Mouse (Mus musculus) limb, embryonic 11.5 days (tissue): ENCODE results near the gene Wdsub1. TPM values are rescaled to one million over a fixed set of nuclear protein-coding genes. Genes with fewer than 3 reads are reported as not detected.
"Not testable (repeated sequence)": the region's sequence is repeated elsewhere in the genome, so short reads cannot be mapped to it uniquely, and the experiment has no call there.

Experiments
- ATAC-seq: fragments of 200-750 bp; cut with Nextera tagmentation; 2 replicates; pipeline ENCODE4 v1.8.0; 2017; ENCODE audit warnings: low read depth; ENCODE audit not compliant: insufficient number of reproducible peaks, low FRiP score, low TSS enrichment
- DNase-seq: peaks from one replicate; pipeline ENCODE4 v3.0.0-alpha.2; 2015; ENCODE audit warnings: low spot score
- H3K27ac ChIP-seq: fragments of 300-500 bp; sonication (generic); replicated peaks from 2 replicates; pipeline ENCODE4 v1.5.1; 2014; ENCODE audit warnings: low read depth, mild to moderate bottlenecking, low read length
- H3K27me3 ChIP-seq: fragments of 300-500 bp; sonication (generic); 2 replicates; pipeline ENCODE4 v1.6.1; 2014; ENCODE audit warnings: mild to moderate bottlenecking, low read length, mixed read lengths; ENCODE audit not compliant: control insufficient read depth, insufficient read depth
- H3K36me3 ChIP-seq: fragments of 300-500 bp; sonication (generic); 2 replicates; pipeline ENCODE4 v1.6.1; 2014; ENCODE audit warnings: mild to moderate bottlenecking, low read length, moderate library complexity, mixed read lengths; ENCODE audit not compliant: control insufficient read depth, insufficient read depth
- H3K4me1 ChIP-seq: fragments of 300-500 bp; sonication (generic); 2 replicates; pipeline ENCODE4 v1.6.1; 2014; ENCODE audit warnings: low read length, mixed read lengths; ENCODE audit not compliant: control insufficient read depth, insufficient read depth
- H3K4me2 ChIP-seq: fragments of 300-500 bp; sonication (generic); 2 replicates; pipeline ENCODE4 v1.6.1; 2014; ENCODE audit warnings: low read depth, mild to moderate bottlenecking, moderate library complexity; ENCODE audit not compliant: severe bottlenecking
- H3K4me3 ChIP-seq: fragments of 300-500 bp; sonication (generic); 2 replicates; pipeline ENCODE4 v1.5.1; 2014; ENCODE audit warnings: low read depth, low read length
- H3K9ac ChIP-seq: fragments of 300-500 bp; sonication (generic); 2 replicates; pipeline ENCODE4 v1.6.1; 2014; ENCODE audit warnings: mild to moderate bottlenecking, low read length
- H3K9me3 ChIP-seq: fragments of 300-500 bp; sonication (generic); 2 replicates; pipeline ENCODE4 v1.6.1; 2016; ENCODE audit warnings: low read length; ENCODE audit not compliant: control insufficient read depth
- WGBS: fragments of 180-500 bp; shearing (Covaris S2); extraction: QIAGEN DNeasy Blood & Tissue Kit; methylation state at CpG from one replicate; pipeline ENCODE4 v1.1.7; 2014; 5-methylcytosine and 5-hydroxymethylcytosine counted together
- polyA plus RNA-seq: library from polyadenylated mRNA; unstranded; fragments of >200 nt; fragmentation: Nextera tagmentation; extraction: Ambion mirVana; gene quantifications from 2 replicates; pipeline ENCODE4 v1.2.1, GENCODE M21; 2014

Gene Wdsub1
- polyA plus RNA-seq, 1 experiment from 2014 or later: 33.5 TPM

- H3K4me3 ChIP-seq: no peak overlapping the region
- no peak overlapping the region for H3K9ac ChIP-seq
- no peaks in the 10 kb centered on the region for H3K27me3 ChIP-seq
- H3K9me3 ChIP-seq: no peaks in the 10 kb centered on the region
- DNase-seq (no peak), ATAC-seq (no peak)
- 96% methylated on average over 10 of the region's 10 CpGs for WGBS
- H3K36me3 ChIP-seq: peaks cover 4% of the 10 kb centered on the region; the same call in 1 of the 2 replicates
- H3K4me2 ChIP-seq: no peak overlapping the region
- no peaks in the 10 kb centered on the region for H3K4me1 ChIP-seq
- H3K27ac ChIP-seq: no peak overlapping the region
These were observed 28.8 kb downstream of the Wdsub1 start for GRCm38 (mm10) chr2:59853543-59853942.

GRCm38 (mm10) chr2:59852916-59853315 is 29.5 kb downstream of the Wdsub1 start:
- H3K4me3 ChIP-seq: no peak overlapping the region
- H3K36me3 ChIP-seq: peaks cover 4% of the 10 kb centered on the region; the same call in 1 of the 2 replicates
- no peaks in the 10 kb centered on the region for H3K9me3 ChIP-seq
- H3K4me1 ChIP-seq: no peaks in the 10 kb centered on the region
- no peak overlapping the region for H3K4me2 ChIP-seq
- DNase-seq: no peak
- H3K27me3 ChIP-seq: no peaks in the 10 kb centered on the region
- no peak overlapping the region for H3K9ac ChIP-seq
- 94% methylated on average over 11 of the region's 11 CpGs for WGBS
- no peak overlapping the region for H3K27ac ChIP-seq
- ATAC-seq: no peak

GRCm38 (mm10) chr2:59851885-59852284 is 30.5 kb downstream of the Wdsub1 start:
- H3K36me3 ChIP-seq, H3K9me3 ChIP-seq, ATAC-seq, DNase-seq, H3K4me3 ChIP-seq, H3K4me2 ChIP-seq, H3K9ac ChIP-seq, H3K27ac ChIP-seq, H3K27me3 ChIP-seq, H3K4me1 ChIP-seq: not testable (repeated sequence)
- WGBS: 86% methylated on average over 3 of the region's 5 CpGs

GRCm38 (mm10) chr2:59843848-59844247 is 38.5 kb downstream of the Wdsub1 start:
- Histone ChIP-seq H3K27ac (no peak overlapping the region), H3K9ac (no peak overlapping the region), H3K4me1 (0 out of 2 replicates have a peak, but pooled peaks cover 3% of the 10 kb centered on the region), H3K4me2 (no peak overlapping the region), H3K4me3 (no peak overlapping the region), H3K27me3 (no peaks in the 10 kb centered on the region), H3K9me3 (no peaks in the 10 kb centered on the region), H3K36me3 (peaks cover 20% of the 10 kb centered on the region)
- no peak for DNase-seq
- WGBS: 94% methylated on average over 6 of the region's 6 CpGs
- no peak for ATAC-seq

GRCm38 (mm10) chr2:59843156-59843555 is 39.2 kb downstream of the Wdsub1 start:
- Histone ChIP-seq H3K27ac (no peak overlapping the region), H3K4me3 (no peak overlapping the region), H3K36me3 (peaks cover 21% of the 10 kb centered on the region), H3K4me2 (no peak overlapping the region), H3K4me1 (0 out of 2 replicates have a peak, but pooled peaks cover 3% of the 10 kb centered on the region), H3K27me3 (no peaks in the 10 kb centered on the region), H3K9ac (no peak overlapping the region), H3K9me3 (no peaks in the 10 kb centered on the region)
- 89% methylated on average over 21 of the region's 21 CpGs for WGBS
- ATAC-seq: no peak
- no peak for DNase-seq

- Histone ChIP-seq H3K27ac (no peak overlapping the region), H3K27me3 (no peaks in the 10 kb centered on the region), H3K4me2 (no peak overlapping the region), H3K9me3 (no peaks in the 10 kb centered on the region), H3K9ac (no peak overlapping the region), H3K36me3 (peaks cover 26% of the 10 kb centered on the region), H3K4me1 (0 out of 2 replicates have a peak, but pooled peaks cover 3% of the 10 kb centered on the region), H3K4me3 (no peak overlapping the region)
- ATAC-seq: no peak
- no peak for DNase-seq
- WGBS: 83% methylated on average over 6 of the region's 6 CpGs
These were observed 39.8 kb downstream of the Wdsub1 start for GRCm38 (mm10) chr2:59842556-59843008.

GRCm38 (mm10) chr2:59841944-59842343 is 40.4 kb downstream of the Wdsub1 start:
- no peak overlapping the region for H3K9ac ChIP-seq
- no peak overlapping the region for H3K4me3 ChIP-seq
- no peaks in the 10 kb centered on the region for H3K27me3 ChIP-seq
- ATAC-seq (no peak), DNase-seq (no peak)
- WGBS: 81% methylated on average over 11 of the region's 11 CpGs
- H3K9me3 ChIP-seq: no peaks in the 10 kb centered on the region
- H3K27ac ChIP-seq: no peak overlapping the region
- H3K4me2 ChIP-seq: no peak overlapping the region
- peaks cover 31% of the 10 kb centered on the region for H3K36me3 ChIP-seq
- H3K4me1 ChIP-seq: 0 out of 2 replicates have a peak, but pooled peaks cover 3% of the 10 kb centered on the region

GRCm38 (mm10) chr2:59841189-59841939 is 41.0 kb downstream of the Wdsub1 start:
- Histone ChIP-seq H3K36me3 (peaks cover 31% of the 10 kb centered on the region), H3K9ac (no peak overlapping the region)

More at GRCm38 (mm10) chr2:59841189-59841939, 41.0 kb downstream of the Wdsub1 start:
- H3K4me1 ChIP-seq: 0 out of 2 replicates have a peak, but pooled peaks cover 3% of the 10 kb centered on the region
- ATAC-seq (0 out of 2 replicates have a peak, but pooled peaks have one; percentile 31), DNase-seq (peak; percentile 39)
- H3K4me3 ChIP-seq: no peak overlapping the region
- no peaks in the 10 kb centered on the region for H3K27me3 ChIP-seq
- no peak overlapping the region for H3K4me2 ChIP-seq
- 58% methylated on average over 11 of the region's 12 CpGs for WGBS
- H3K27ac ChIP-seq: no peak overlapping the region
- no peaks in the 10 kb centered on the region for H3K9me3 ChIP-seq
